Mouse (Mus musculus) testis, adult 2 months (tissue): ENCODE data around the gene Mmp21.

Experiments
- CTCF ChIP-seq: fragments of 200-500 bp; IDR thresholded peaks from 2 replicates; pipeline ENCODE4 v1.5.1; 2012; ENCODE audit warnings: low read depth, mild to moderate bottlenecking, inconsistent platforms, low read length, moderate library complexity; ENCODE audit not compliant: control insufficient read depth, insufficient read depth, insufficient replicate concordance
- POLR2A ChIP-seq: fragments of 200-500 bp; IDR thresholded peaks from 2 replicates; pipeline ENCODE4 v1.6.1; 2012; ENCODE audit warnings: low read depth, mild to moderate bottlenecking, inconsistent platforms, low read length, moderate library complexity; ENCODE audit not compliant: control insufficient read depth

DNA sequence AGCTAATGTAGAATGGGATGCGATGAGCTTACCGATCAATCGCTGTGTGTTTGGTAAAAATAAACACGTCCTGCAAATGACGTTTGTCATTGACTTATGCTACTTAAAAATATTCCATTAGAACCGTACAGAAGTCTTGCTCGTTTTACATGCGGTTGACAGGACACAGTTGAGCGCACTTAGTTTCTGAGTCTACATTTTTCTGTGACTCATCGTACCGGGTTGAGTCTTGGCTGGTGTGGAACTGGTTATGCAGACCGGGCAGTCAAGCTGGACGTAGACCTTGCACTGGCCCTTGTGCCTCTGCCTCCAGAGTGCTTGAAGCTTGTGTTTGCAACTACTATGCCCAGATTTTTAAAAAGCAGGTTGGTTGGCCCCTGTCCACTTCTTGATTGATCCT, 41.6 kb downstream of the Mmp21 start:
- TF ChIP-seq POLR2A (no peak), CTCF (no peak)
